Mouse (Mus musculus) embryo, embryonic 10 days (tissue): ENCODE measurements at regions not wholly inside any gene's neighbourhood (a gene's known extent, or its start where the extent isn't known, plus 50 kb on each side); places are given as distances from the start of the nearest gene placed in this dataset.

Source experiments
- DNase-seq: peaks from one replicate; pipeline ENCODE4 v3.0.0-alpha.2; 2015; ENCODE audit warnings: low spot score

DNA sequence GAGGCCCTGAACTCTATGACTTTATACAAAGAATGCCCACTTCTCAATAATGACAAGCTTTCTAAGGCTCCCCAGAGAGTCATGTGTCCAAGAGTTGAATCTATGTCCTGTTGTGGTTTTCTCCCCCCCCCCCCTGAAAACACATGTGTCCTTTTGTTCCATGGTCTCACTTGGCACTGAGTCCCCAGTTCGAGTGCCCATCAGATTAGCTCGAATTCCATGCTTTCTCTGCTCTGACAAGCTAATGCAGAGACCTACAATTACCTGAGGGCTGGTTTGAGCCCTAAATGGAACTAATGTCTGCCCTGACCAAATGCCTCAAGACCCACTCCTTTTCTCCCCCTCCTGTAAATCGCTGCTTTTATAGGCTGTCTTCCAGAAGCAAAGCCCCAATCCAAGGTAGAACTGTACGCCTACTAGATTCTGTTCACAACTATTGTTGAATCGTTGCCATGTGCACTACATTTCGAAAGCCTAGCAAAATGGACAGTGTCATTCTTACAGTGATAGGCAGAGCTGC, 392.0 kb downstream of the Wdr11 start:
- DNase-seq: no peak

GRCm38 (mm10) chr7:129984367-129984766, 392.7 kb downstream of the Wdr11 start:
- no peak for DNase-seq

- peak; percentile 63 for DNase-seq
Observed at GRCm38 (mm10) chr7:129987119-129987665, 395.5 kb downstream of the Wdr11 start.

DNA sequence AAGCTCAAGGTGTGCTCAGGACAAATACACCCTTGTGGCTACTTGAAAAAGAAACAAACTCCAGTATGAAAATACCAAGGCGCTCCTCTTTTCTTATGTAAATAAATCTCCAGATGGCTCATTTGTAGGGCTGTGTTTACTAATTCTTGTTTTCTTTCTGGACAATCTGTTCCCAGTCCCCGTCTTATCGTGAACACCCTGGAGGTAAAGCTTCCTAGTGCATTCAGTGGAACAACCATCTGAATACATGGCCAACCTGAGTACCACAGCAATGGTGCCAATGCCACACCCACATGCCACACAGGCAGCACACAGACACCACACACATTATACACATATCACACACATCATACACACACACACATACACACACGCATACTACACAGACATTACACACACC, 396.1 kb downstream of the Wdr11 start:
- DNase-seq: no peak

DNA sequence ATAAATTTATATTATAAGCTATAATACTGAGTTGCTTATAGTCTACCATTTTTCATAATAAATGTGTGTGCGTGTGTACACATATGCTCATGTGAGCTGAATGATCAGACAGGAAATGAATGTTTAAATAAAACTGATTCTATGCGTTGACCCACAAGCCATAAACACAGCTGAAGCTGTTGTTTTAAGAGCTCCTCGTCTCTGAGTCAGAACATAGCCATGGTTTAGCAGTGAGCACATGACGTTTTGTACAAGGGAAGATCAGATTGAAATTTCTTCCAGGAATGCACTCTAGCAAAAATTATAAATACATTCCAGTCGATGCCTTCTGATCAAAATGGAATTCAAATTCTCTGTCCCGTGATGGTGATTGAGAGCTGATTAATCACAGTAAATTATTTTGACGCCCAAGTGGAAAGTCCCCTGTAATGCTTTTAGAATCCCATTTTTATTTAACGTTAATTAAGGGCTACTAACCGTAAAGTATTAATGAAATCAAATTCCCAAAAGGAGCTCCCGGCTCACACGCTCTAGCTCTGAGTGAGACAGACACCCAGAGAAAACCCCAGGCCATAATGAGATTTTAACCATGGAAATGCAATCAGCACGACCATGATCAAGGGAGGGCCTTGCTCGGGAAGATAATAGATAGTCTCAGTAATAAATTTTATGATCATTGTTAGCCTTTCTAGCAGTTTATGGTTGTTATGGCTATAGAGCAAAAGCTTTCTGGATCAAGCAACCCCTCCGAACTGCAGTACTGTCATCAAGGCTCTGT, 402.0 kb downstream of the Wdr11 start:
- no peak for DNase-seq

DNA sequence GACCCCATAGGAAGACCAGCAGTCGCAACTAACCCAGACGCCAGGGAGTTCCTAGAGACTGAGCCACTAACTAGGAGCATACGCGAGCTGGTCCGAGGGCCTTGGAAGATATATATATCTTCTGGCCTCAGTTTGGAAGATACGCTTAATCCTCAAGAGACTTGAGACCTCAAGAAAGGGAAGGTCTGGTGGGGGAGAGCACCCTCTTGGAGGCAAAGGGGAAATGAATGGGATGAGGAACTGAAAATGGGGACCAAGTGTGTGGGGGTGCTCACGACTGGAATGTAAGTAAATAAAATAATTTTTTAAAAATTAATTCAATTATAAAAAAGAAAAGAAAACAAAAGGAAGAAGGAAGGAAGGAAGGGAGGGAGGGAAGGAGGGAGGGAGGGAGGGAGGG, 403.9 kb downstream of the Wdr11 start:
- DNase-seq: no peak

DNA sequence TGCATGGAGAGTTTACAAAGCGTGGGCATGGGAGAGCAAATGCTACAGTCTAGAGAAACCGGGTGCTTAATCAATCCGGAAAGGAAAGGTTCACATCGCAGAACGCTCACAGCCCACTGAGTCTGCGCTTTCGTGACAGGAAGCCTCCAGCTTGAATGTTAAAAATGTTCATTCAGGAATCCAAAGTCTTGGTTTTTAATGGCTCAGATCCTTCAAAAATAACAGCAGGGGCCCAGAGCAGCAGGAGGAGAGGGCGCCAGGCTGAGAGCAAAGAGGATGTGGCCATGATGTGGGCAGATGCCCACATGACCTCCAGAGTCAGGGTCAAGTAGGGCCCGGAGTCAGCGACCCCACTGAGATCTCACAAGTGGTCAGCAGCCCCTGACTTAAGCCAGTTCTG, 409.4 kb downstream of the Wdr11 start:
- DNase-seq: peak; percentile 59

- DNase-seq: no peak
Observed at GRCm38 (mm10) chr7:130002002-130002401, 410.3 kb downstream of the Wdr11 start.

- DNase-seq: no peak
Observed at GRCm38 (mm10) chr7:130005406-130005805, 413.7 kb downstream of the Wdr11 start.

DNA sequence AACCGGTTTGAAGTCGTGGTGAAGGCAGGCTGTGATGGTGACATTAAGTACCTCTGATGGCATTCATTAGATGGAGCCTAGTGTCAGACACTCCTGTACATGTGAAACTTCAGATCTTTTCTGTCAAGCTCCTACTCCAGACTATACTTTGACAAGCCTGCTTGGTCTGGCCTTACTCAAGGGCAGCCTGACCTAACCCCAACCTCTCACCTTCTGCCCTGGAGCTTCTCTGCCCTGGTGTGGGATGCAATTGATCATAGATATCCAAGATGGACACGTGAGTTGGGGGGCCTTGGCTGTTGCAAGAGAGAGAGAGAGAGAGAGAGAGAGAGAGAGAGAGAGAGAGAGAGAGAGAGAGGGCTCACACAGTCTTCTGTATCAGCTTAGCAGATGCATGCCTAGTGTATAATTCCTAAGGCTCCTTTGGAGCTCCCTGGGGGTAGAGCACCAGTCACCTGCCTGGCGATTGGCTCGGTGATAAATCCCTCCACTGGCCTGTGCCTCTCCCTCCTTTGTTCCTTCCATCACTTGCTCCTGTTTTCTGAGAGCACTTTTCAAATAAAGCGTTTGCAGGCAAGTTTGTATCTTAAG, 416.4 kb downstream of the Wdr11 start:
- peak; percentile 65 for DNase-seq

GRCm38 (mm10) chr7:130008591-130009418, 417.1 kb downstream of the Wdr11 start:
- DNase-seq: peak; percentile 37

DNA sequence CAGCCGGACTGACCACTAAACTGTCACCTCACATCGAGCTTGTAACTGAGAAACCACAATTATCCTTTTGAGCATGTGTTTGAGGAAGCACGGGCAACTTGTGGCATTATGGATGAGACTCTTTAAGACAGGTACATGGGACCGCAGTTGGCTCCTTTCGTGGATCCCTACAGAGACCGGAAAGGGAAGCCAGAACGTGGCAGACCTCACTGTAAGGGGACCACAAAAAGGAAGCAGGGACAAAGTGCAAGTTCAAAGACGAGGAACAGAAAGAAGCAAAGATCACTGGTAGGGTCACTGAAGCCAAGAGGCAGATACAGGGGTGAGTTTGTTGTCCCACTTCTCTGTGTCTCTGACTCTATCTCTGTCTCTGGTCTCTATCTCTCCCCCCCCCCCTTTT, 420.4 kb downstream of the Wdr11 start:
- no peak for DNase-seq

- no peak for DNase-seq
Observed at GRCm38 (mm10) chr7:130013109-130013508, 421.4 kb downstream of the Wdr11 start.

DNA sequence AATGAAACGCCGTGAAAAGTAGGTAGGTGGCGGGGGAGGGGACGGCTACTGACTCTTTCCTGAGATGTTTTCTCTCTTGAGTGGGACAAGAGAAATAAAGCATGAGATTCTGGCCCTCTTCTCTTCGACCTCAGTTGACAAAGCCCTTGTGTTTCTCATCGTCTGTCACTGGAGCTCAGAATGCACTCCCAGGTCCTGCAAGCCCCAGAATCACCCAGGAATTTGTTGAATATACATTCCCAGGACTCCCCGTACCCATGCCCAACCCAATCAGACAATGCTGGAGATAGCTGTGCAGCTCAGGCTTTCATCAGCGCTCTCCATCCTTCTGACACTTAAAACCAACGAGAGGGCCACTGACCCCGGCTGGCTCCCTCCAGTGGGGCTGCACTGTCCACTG, 422.9 kb downstream of the Wdr11 start:
- peak; percentile 44 for DNase-seq

DNA sequence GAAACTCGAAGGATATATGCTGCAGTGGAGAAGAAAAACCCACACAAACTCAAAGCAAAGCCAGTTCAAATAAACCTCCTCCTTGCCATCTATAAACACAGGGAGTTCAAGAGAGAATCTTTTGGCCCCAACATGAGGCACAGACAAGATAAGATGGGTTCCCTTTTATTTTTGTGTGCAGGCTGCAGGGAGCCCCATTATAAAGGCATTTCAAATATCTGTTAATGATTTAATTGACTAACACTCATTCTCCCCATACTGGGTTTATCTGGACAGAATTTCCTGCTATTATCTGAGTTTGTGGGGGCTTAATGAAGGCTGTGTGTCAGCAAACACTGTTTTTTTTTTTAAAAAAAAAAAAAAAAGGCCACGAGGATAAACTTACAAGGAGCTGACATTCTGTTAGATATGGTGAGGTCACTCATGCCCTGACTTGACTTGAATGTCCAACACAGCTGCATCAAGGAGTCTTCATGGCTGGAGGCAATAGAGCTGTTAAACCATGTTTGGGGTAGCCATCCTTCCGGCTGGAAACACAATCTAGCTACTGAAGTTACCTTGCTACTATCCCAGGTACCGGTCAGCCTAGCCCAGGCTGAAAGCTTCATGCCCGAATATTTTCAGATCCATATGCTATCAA, 423.8 kb downstream of the Wdr11 start:
- DNase-seq: peak; percentile 57

GRCm38 (mm10) chr7:130016015-130016874, 424.6 kb downstream of the Wdr11 start:
- peak; percentile 18 for DNase-seq

GRCm38 (mm10) chr7:130018891-130019290, 427.2 kb downstream of the Wdr11 start:
- DNase-seq: peak; percentile 28

- DNase-seq: no peak
Observed at GRCm38 (mm10) chr7:130028945-130029344, 437.3 kb downstream of the Wdr11 start.

DNA sequence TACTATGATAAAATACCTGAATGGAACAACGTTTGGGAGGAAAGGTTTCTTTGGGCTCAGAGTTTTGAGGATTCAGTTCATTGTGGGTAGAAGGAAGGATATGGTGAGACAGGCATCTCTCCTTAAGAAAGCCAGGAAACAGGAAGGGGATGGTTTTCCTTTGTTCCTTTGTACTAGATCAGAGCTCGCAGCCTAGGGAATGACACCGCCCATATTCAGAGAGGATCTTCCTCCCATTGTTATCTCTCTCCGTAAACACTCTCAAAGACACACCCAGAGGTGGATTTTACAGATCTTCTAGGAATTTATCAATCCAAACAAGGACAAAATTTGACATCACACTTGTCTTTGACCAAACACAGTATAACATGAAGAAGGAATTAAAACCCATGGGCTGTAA, 439.0 kb downstream of the Wdr11 start:
- DNase-seq: no peak

DNA sequence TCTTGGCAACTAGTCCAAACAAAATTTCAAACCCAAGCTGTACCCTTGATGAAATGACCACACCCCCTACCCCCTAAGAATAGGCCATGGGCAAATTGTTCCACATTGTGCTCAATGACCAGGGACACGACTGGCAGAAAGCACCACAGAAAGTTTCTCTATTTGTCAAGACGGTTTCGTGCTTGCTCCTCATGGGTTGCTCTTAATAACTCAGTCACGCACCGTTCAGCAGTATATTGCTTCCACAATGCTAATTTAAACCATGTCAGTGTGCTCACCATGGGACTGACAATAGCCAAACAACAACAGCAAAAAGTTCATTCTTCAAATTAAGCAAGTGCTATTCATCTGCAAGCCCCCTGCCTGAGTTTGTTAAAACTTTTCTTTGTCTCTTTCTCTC, 444.6 kb downstream of the Wdr11 start:
- no peak for DNase-seq
